17 mouse cellular contexts compared by ENCODE assay signal in genomic region chr2:174605442-174606087, GRCm38 (mm10). TPM values are rescaled to one million over a fixed set of nuclear protein-coding genes. Genes with fewer than 3 reads are reported as not detected.
"Had no signal": no experiment of that assay in that cellular context is flagged by ENCODE, and none has a peak within 500 bp of the region (broad histone marks: within the 10 kb centered on the region; RNA-seq: fewer than 3 reads in every experiment).

No protein-coding gene starts in this region.

- H3K27me3 ChIP-seq: limb, embryonic 12.5 days; liver, embryonic 15.5 days; midbrain, embryonic 13.5 days; neural tube, embryonic 15.5 days had no signal

- DNase-seq: kidney, postnatal 10 days; kidney, postnatal 4 days; liver; lung, adult 2 months; lung, postnatal 14 days; right cerebral cortex, adult 18-20 months; right cerebral cortex, postnatal 25 days; thymus, adult 18-20 months; thymus, postnatal 14 days had no signal

- H3K4me3 ChIP-seq: layer of hippocampus, adult 2 months; limb, embryonic 12.5 days; liver, embryonic 15.5 days; midbrain, embryonic 13.5 days; neural tube, embryonic 15.5 days had no signal

- H3K4me2 ChIP-seq: limb, embryonic 12.5 days; liver, embryonic 15.5 days; midbrain, embryonic 13.5 days; neural tube, embryonic 15.5 days had no signal

- H3K4me1 ChIP-seq: midbrain, embryonic 13.5 days; neural tube, embryonic 15.5 days had no signal

- H3K36me3 ChIP-seq: limb, embryonic 12.5 days; liver, embryonic 15.5 days; midbrain, embryonic 13.5 days; neural tube, embryonic 15.5 days had no signal

- ATAC-seq: midbrain, embryonic 13.5 days had no signal

- H3K9ac ChIP-seq: limb, embryonic 12.5 days; liver, embryonic 15.5 days; midbrain, embryonic 13.5 days; neural tube, embryonic 15.5 days had no signal

- H3K27ac ChIP-seq: layer of hippocampus, adult 2 months; limb, embryonic 12.5 days; liver, embryonic 15.5 days; midbrain, embryonic 13.5 days; neural tube, embryonic 15.5 days had no signal

- H3K9me3 ChIP-seq: limb, embryonic 12.5 days; liver, embryonic 15.5 days; midbrain, embryonic 13.5 days; neural tube, embryonic 15.5 days had no signal

RNA-seq across cellular contexts. Expression of gene Zfp831, which starts 37.8 kb away (rescaled TPM):
- total RNA-seq: midbrain, postnatal 0 days had no signal
- polyA plus RNA-seq: kidney, embryonic 14.5 days; limb, embryonic 12.5 days; midbrain, postnatal 0 days; neural tube, embryonic 11.5 days had no signal
